Mouse (Mus musculus) neutrophil, adult 5-6 weeks (primary cell): Measurements from ENCODE around the gene Ptcd3. TPM values are rescaled to one million over a fixed set of nuclear protein-coding genes. Genes with fewer than 3 reads are reported as not detected.

ENCODE experiments used
- ATAC-seq: fragments of 151-379, 151-347 bp; 2 replicates; pipeline ENCODE4 v1.8.0; 2017; ENCODE audit warnings: mild to moderate bottlenecking, moderate TSS enrichment; ENCODE audit not compliant: insufficient number of reproducible peaks, poor library complexity, low FRiP score, severe bottlenecking; ENCODE audit errors: extremely low read depth
- total RNA-seq: library from RNA; stranded (forward); fragments of 200-1000 nt; gene quantifications from 2 replicates; pipeline ENCODE4 v1.2.3, GENCODE M21; 2017

Ptcd3 gene
- total RNA-seq: 97.7 and 105 TPM in 2 replicates

DNA sequence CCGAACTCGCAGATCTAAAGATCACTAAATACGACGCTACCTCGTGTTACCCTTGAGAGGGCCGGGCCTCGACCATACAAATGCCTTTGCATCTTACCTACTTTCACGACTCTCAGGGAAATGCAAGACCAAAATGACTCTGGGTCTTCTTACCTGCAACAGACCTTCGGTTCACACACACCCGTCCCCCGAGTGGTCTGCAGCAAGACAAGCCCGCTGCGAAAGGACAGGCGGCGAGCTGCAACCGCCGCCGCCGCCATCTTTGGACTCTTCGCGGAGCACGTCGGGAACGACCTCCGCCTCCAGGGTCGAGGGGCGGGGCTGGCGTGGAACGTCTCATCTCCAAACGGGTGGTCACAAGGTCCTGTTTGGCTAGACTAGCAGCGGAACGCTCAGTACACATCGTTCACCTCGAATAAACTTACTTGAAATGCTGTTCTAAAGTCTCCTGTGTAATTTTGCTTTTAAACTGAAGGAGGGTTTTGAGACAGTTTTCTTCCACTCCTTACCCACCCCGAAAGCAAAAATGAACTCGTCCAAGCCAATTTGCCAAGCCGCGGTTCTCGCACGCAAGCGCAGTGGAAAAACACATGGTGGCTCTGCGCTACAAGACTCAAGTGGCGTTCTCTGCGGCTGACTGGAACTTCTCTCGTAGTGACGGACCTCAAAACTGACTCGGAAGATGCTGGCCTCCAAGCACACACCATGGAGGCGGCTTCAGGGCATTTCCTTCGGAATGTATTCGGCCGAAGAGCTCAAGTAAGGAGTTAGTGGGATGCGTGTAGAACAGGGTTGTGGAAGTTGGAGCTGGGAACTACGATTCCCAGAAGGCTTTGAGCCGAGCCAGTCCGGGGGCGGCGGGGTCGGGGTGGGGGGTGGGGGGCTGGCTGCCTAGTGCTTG lies at the start of gene Ptcd3, which contains the start of gene Polr1a:
Gene Ptcd3 (minus strand): TSS at position 270 of the 901 bp plus-strand sequence.
Gene Polr1a (plus strand): TSS at position 573 of the 901 bp plus-strand sequence.
- ATAC-seq: peak; percentile 91

DNA sequence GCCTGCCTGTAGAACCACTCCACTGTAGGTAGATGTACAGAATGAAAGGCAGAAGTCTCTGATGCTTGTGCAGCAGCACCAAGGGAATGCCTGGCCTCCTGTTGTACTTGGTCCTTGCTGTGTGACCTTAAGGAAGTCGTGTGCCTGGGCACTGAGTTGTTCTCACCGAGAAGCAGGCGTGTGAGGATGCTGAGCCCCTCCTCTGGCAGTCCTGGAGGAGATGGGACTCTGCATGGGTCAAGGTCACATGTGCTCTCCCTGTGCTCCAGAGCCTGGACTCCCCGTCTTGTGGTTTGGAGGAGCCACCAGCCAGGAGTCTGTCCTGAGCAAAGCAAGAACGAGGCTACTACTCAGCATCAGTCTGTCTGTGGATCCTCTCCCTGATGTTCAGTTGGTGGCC lies 42.6 kb upstream of the Ptcd3 start:
- ATAC-seq: no peak

DNA sequence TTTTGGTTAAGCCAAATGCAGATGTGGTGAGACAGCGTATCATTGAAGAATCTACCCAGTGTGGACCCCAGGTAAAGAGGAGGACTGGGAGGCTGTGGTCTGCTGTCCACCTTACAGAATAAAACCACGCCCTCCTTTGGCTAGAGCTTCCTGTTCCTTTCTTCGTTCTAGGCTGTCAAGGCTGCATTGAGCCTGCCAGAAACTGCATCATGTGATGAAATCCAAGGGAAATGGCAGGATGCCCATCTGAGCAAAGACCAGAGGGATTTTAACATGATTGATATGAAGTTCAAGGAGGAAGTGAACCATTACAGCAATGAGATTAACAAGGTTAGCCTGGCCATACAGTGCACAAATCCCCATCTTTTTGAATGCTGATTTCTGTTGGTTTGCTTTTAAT lies 42.0 kb upstream of the Ptcd3 start:
- ATAC-seq: no peak

DNA sequence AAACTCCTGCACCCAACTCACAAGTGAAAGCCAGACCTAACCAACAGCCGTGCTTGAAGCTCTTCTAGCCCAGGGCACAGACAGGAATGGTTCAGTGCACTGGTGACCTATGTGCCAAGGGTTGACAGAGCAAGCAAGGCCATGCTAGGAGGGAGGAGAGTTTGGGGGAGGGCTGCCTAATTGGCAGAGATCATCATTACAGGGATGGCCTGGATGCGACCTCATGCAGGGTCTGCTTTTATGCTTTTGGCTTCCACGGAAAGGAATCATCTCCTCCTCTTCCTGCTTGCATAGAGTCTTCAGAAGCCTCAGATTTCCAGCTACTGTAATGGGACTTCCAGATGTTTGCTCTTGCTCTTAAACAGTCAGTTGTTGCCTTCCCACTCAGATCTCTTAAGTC lies 41.2 kb upstream of the Ptcd3 start:
- ATAC-seq: no peak

DNA sequence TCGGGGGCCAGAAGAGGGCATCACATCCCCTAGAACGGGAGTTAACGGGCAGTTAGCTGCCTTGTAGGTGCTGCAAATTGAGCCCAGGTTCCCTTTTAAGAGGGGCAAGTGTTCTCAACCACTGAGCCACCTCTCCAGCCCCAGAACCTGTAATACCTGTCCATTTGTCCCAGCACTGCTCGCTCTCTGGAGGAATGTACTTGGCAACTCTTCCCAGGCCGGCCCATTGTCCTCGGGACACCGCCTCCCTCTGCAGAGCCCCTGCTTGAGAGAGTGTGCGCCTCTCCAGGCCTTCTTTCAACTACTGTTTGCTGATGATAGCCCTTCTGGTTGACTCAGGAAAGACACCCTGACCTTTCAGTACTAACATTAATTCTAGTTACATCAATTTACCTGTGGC lies 37.6 kb upstream of the Ptcd3 start:
- ATAC-seq: no peak

DNA sequence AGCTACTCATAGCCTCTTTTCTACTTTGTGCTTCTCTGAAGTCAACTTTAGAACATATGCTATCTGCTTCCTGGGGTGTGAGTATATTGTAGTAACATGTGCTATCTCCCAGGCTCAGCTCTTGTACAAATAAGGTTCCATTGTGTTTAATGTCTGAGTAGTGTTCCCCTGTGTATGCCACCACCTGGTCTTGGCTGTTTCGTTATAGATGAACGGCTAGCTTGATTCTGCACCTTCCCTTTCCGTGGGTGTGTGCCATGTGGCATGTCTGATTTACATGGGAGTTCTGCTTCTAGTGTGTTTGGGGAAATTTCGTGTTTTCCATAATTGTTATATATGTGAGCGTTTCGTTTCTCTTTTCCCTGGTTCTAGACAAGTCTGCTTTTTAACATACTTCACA lies 36.6 kb upstream of the Ptcd3 start:
- ATAC-seq: no peak

DNA sequence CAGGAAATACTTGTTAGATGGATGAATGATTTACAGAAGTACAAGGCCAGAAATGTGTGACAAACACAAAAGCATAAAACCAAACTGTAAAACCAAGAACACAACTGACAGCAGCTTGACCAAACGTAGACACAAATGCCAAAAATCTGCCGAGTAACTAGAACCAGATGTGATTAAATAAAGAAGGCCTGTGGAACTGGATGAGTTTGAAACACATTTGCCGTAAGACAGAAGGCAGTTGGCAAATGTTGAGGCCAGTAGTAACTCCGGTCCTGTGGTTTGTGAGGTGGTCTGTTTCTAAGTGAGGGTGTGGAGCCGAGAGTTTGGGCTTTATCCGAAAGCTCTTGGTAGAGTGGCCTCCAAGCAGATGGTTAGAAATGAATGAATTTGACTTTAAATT lies 32.4 kb upstream of the Ptcd3 start:
- ATAC-seq: no peak

DNA sequence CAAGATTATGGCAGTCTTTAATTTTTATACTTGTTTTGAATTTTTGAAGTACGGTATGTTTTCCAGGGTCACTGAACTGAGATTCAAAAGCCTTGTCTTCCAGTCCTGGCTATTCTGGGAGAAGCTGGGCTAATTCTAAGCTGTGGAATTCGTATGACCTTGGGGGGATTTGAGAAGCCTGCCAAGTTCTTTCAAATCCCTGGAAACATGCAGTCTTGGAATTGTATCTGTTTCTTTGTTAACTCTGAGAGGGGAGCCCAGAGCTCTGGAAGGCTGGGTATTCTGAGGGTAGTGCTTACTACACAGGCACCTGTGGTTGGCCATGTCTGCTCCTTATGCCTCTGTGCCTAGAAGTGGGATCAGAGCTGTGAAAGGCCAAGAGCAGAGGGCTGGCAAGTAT lies 27.2 kb upstream of the Ptcd3 start:
- ATAC-seq: no peak

DNA sequence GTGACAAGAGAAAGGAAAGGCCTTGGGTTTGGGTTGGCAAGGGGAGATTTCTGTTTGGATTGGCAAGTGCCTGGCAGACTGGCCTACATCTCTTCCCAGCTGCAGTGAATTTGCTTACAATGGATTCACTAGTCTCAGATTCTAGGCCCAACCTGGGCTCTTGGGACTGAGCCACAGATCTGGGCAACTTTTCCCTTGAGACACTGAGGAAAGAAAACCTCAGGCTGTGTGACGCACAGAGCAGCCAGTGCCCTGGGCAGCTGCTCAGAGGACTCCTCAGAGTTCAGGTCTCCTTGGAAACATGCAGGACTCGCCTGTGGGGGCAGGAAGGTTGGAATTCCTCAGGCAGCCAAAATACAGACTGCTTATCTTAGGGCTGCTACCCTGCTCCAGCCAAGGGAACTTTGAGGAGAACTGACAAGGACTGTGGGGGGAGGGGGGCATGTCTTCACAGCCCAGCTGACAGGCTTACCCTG lies 25.6 kb upstream of the Ptcd3 start:
- ATAC-seq: no peak

DNA sequence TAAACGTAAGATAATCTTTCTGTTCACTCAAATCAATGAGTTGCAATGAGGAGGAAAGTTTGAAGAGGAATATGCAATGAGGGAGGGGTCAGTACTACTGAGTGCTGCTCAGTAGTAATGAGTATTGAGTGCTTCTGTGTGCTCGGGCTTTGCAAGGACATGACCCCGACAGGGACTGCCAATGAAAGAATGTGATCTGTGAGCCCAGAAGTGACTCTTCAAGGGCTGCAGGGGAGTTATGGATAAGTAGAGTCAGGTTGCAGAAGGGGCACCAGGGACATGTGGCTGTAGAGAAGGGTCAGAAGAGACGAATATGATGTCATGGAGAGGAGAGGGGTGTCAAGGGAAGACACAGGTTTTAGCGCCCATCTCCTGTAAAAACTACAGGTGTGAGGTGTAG lies 23.8 kb upstream of the Ptcd3 start:
- ATAC-seq: no peak

DNA sequence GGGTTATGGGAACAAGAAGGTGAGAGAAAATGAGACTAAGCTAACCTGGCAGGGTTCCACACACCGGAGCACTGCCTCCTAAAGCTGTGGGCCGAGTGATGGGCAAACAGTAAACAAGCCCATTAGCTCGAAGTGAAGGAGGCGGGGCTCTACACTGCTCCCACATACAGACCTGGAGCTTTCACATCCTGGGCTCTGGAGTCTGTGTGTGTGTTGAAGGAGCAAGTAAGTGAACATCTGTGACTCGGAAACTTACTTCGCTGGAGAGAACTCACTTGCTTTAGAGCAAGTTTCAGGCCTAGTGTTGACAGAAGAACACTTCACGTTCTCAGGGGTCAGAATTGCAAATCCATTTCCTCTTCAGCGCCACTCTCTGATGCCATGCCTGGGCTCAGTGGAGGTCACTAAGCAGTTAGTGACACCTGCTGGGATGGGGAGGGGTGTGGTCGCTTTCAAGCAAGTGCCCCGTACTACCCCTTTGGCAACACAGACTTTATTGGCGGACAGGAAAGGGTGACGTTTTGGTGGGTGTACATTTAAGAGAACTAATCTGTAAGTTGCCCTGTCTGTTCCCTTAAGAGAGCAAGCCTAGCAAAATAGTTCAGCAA lies 22.4 kb upstream of the Ptcd3 start:
- peak; percentile 17; the same call in 1 of the 2 replicates for ATAC-seq

DNA sequence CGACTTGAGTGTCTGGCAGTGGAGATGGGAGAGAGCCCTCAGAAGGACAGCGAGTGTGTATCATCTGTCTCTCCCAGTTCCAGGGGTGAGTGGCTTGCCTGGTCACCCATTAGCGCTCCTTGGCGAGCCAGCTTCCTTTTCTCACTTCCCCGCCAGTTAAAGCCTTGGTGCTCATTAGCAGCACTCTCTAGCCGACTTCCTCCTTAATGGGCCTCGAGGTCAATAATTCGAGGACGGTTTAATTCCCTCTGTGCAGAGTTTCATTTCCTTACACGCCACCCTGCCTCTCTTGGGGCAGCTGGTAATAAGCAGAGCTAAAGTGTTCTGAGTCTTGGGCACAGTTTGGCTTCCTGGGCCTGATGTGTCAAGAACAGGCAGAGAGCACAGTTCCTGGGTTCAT lies 21.5 kb upstream of the Ptcd3 start:
- peak; percentile 16; the same call in 1 of the 2 replicates for ATAC-seq

DNA sequence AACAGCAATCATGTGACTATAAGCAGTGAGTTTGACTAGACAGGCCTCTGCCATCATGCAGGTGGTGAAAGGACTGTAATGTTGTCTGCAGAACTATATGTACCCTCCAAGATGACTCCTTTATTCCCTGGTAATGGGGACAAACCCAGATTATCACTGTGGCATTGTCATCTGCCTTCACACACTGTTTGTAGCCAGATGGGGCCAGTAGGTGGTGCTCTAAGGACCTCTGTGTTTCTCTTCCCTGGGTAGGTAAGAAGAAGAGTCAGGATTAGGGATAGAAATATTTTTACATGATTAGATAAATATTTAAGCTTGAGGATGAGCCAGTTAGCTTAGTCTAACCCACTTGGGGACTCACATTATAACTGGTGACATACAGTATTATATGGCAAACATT lies 19.4 kb upstream of the Ptcd3 start:
- ATAC-seq: no peak

DNA sequence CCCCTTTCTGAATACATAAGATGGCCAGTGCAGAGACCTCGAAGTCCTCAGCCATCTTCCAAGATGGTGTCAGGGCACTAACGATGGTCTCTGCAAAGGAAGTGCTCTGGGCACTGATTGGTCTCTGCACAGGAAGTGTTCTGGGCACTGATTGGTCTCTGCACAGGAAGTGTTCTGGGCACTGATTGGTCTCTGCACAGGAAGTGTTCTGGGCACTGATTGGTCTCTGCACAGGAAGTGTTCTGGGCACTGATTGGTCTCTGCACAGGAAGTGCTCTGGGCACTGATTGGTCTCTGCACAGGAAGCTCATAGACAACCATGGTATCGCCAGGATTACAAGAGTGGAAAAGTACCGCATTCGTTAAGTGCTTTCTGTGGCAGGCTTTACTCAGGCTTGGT lies 16.7 kb upstream of the Ptcd3 start:
- peak; percentile 50 for ATAC-seq

DNA sequence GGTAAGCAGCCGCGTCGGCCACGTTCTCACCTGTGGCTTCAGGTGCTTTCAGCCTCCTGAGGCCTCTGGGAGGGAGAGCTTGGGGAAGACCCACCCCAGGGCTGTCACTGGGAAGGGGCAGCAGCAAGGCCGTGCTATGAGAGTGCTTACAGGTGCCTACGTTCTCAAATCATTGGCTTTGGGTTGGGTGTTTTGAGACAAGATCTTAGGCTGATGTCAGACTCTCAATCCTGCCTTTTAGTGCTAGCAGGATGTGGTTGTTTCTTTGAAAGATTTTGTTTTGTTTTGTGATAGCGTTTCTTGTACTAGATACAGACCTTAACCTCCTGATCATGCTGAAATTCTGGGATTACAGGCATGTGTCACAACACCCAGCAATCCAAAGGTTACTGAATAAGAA lies 12.2 kb upstream of the Ptcd3 start:
- no peak for ATAC-seq

DNA sequence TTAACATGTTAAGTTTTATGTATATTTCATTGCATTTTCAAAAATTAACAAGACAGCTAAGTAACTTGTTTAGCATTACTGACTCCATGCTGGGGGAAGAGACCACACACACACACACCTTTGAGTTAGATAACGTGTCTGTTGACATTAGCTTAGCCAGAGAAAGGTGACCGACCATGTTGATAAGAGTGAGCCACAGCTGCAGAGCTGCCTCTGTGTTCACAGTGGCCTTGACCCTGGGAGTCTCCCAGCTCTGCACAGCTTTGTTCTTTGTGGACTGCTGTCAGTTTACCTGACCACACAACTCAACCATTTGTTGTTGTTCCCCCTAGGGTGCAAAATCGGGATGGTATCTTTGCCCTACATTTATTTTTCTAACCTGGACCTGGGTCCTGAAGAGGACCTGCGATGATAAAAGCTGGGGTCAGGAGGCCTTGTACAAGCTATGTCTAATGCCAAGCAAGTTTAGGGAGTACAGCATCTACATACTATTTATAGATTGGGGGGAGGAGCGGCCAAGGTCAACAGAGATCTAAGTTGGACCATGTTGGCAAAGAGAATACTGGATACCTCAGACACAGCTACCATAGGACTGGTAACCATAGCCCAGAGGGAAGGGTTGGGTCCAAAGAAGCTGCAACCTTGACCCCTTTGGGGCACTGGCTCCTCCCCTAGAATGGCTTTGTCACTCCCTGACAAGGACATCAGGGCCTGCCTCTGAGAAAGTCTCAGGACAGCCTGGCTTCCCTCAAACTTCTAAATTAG lies 3.3 kb upstream of the Ptcd3 start:
- ATAC-seq: no peak

DNA sequence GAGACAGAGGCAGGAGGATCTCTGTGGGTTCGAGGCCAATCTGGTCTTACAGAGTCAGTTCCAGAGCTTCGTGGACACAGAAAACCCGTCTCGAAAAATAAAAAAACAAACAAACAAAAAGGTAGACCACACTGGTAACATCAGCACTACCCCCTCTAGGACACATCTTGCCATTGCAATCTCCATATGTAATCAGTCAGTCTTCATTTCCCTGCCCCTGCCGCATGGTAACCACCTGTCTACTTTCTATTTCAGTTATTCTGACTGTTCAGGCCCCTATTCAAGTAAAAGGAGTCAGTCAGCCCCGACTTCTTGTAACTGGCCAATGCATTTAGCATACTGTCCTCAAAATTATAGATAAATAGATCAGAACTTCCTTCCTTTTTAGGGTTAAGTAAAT lies 1.3 kb upstream of the Ptcd3 start:
- ATAC-seq: no peak

DNA sequence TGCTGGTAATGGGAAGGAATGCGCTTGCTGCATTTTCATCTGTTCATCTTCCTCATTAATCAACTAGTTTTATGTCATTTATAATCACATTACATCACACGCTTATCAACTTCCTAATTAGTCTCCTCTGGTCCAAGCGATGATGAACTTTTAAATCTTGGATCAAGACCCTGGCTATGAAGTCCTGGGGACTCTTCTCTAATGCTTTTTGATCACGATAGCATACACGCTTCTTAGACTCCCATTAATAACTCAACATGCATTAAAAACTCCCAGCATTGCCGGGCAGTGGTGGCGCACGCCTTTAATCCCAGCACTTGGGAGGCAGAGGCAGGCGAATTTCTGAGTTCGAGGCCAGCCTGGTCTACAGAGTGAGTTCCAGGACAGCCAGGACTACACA lies 834 bp upstream of the Ptcd3 start:
- no peak for ATAC-seq

DNA sequence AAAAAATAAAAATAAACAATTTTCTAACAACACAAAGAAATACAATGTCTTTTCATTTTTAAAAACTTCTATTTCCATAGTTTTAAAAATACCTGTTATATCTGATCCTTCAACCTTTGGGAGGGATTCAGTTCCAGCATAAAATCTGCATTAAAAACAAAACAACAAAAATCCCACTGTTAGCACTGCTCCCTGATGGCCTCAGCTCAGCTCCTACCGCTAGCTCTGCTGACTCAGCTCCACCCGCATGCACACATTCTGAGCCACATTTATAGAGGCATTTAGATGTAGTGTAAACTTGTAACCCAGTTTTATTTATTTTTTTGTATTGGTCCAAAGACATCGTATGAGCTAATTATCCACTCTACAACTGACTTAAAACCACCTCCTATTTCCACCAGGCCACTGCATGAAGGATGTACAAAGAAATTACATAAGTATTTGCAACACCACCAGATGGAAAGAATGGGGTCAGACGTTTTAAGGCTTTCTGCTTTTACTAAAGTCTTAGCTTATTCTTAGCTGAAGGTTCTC lies 781 bp downstream of the Ptcd3 start:
- ATAC-seq: no peak
